Mouse (Mus musculus): ENCODE results near the gene Adamts4.

- TF ChIP-seq CTCF (IDR thresholded peaks at IDR 0.05; ENCODE audit: control insufficient read depth, insufficient read depth, low read length) (no peak), POLR2A (IDR thresholded peaks at IDR 0.05; ENCODE audit: borderline replicate concordance, control insufficient read depth, low read depth, low read length) (no peak)
Measured at GRCm38 (mm10) chr1:171200769-171201168, 49.5 kb upstream of the Adamts4 start.
